Mouse (Mus musculus) neural tube, embryonic 11.5 days (tissue): ENCODE results near the gene Oser1. TPM values are rescaled to one million over a fixed set of nuclear protein-coding genes. Genes with fewer than 3 reads are reported as not detected.

ENCODE experiments used
- ATAC-seq: fragments of 200-750 bp; cut with Nextera tagmentation; 2 replicates; pipeline ENCODE4 v1.8.0; 2017; ENCODE audit warnings: moderate number of reproducible peaks, mild to moderate bottlenecking, moderate TSS enrichment, moderate library complexity; ENCODE audit not compliant: insufficient read depth, low FRiP score, low TSS enrichment
- DNase-seq: peaks from one replicate; pipeline ENCODE4 v3.0.0-alpha.2; 2015; ENCODE audit warnings: low spot score
- H3K27ac ChIP-seq: fragments of 300-500 bp; sonication (generic); 2 replicates; pipeline ENCODE4 v1.5.1; 2014; ENCODE audit warnings: low read depth, mild to moderate bottlenecking, low read length
- H3K27me3 ChIP-seq: fragments of 300-500 bp; sonication (generic); 2 replicates; pipeline ENCODE4 v1.6.1; 2014; ENCODE audit warnings: mild to moderate bottlenecking, low read length, mixed read lengths; ENCODE audit not compliant: control insufficient read depth, insufficient read depth
- H3K36me3 ChIP-seq: fragments of 300-500 bp; sonication (generic); 2 replicates; pipeline ENCODE4 v1.6.1; 2014; ENCODE audit warnings: mild to moderate bottlenecking, low read length, moderate library complexity, mixed read lengths; ENCODE audit not compliant: control insufficient read depth, insufficient read depth
- H3K4me1 ChIP-seq: fragments of 300-500 bp; sonication (generic); 2 replicates; pipeline ENCODE4 v1.6.1; 2014; ENCODE audit warnings: low read length, mixed read lengths; ENCODE audit not compliant: control insufficient read depth, insufficient read depth
- H3K4me2 ChIP-seq: fragments of 300-500 bp; sonication (generic); 2 replicates; pipeline ENCODE4 v1.6.1; 2014; ENCODE audit warnings: low read depth, mild to moderate bottlenecking, moderate library complexity
- H3K4me3 ChIP-seq: fragments of 300-500 bp; sonication (generic); 2 replicates; pipeline ENCODE4 v1.5.1; 2014; ENCODE audit warnings: low read depth, low read length
- H3K9ac ChIP-seq: fragments of 300-500 bp; sonication (generic); 2 replicates; pipeline ENCODE4 v1.6.1; 2014; ENCODE audit warnings: mild to moderate bottlenecking, low read length
- H3K9me3 ChIP-seq: fragments of 300-500 bp; sonication (generic); 2 replicates; pipeline ENCODE4 v1.6.1; 2016; ENCODE audit warnings: low read length; ENCODE audit not compliant: control insufficient read depth
- WGBS: fragments of 180-500 bp; shearing (Covaris S2); extraction: QIAGEN DNeasy Blood & Tissue Kit; methylation state at CpG from one replicate; pipeline ENCODE4 v1.1.7; 2014; 5-methylcytosine and 5-hydroxymethylcytosine counted together
- polyA plus RNA-seq: library from polyadenylated mRNA; unstranded; fragments of >200 nt; fragmentation: Nextera tagmentation; extraction: Ambion mirVana; gene quantifications from 2 replicates; pipeline ENCODE4 v1.2.1, GENCODE M21; 2014

Gene Oser1
- 85.4 and 86.7 TPM in 2 replicates for polyA plus RNA-seq

GRCm38 (mm10) chr2:163424597-163424996 is at the start of gene Oser1:
TSS of gene Oser1 (minus strand) at chr2:163424697.
- DNase-seq = no peak
- WGBS = 80% methylated on average over 6 of the region's 6 CpGs
- H3K4me1 ChIP-seq = peaks cover 5% of the 10 kb centered on the region
- no peaks in the 10 kb centered on the region for H3K36me3 ChIP-seq
- H3K4me2 ChIP-seq = no peak within 1 kb of the TSS
- no peak for ATAC-seq
- H3K9ac ChIP-seq = no peak within 1 kb of the TSS
- no peak within 1 kb of the TSS for H3K4me3 ChIP-seq
- no peak within 1 kb of the TSS for H3K27ac ChIP-seq
- H3K9me3 ChIP-seq = no peaks in the 10 kb centered on the region
- no peaks in the 10 kb centered on the region for H3K27me3 ChIP-seq

- Histone ChIP-seq H3K27me3 (no peaks in the 10 kb centered on the region), H3K4me3 (peak within 1 kb of the TSS; percentile 73), H3K27ac (no peak within 1 kb of the TSS), H3K9me3 (no peaks in the 10 kb centered on the region), H3K36me3 (no peaks in the 10 kb centered on the region), H3K4me2 (peak within 1 kb of the TSS; percentile 69), H3K4me1 (peaks cover 6% of the 10 kb centered on the region; the same call in 1 of the 2 replicates), H3K9ac (peak within 1 kb of the TSS; percentile 83)
- ATAC-seq (peak; percentile 94), DNase-seq (peak; percentile 97)
- WGBS = 0% methylated on average over 29 of the region's 30 CpGs
Measured at GRCm38 (mm10) chr2:163472466-163472851, 48.0 kb upstream of the Oser1 start, which contains the start of gene Fitm2. TSS of gene Fitm2 (minus strand) at chr2:163472629.

- no peak overlapping the region for H3K27ac ChIP-seq
Measured at GRCm38 (mm10) chr2:163471710-163472465, 47.4 kb upstream of the Oser1 start.

DNA sequence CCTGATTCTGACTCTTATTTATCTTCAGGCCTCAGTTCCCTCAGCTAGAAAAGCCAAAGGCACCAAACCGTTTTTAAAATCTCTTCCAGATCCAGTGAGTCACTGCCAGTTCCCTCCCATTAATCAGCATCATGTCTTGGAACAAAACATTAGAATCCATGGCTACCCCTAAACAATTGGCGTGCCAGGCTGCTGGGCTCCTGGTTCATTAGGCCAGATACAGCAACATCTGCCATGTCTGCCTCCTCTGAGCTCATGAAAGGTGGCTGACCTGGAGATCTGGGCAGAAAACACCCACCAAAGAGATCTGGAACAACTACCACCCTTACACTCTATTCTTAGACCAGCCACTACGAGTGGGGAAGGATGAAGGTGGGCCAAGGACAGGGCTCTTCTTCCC is 46.6 kb upstream of the Oser1 start:
- peak overlapping the region; percentile 8; the same call in 1 of the 2 replicates for H3K4me2 ChIP-seq
- peak overlapping the region; percentile 73; the same call in 1 of the 2 replicates for H3K4me3 ChIP-seq
- no peaks in the 10 kb centered on the region for H3K27me3 ChIP-seq

More at GRCm38 (mm10) chr2:163471710-163472465, 47.4 kb upstream of the Oser1 start:
- H3K4me3 ChIP-seq = peak overlapping the region; percentile 73
- H3K4me1 ChIP-seq = peaks cover 6% of the 10 kb centered on the region; the same call in 1 of the 2 replicates
- peak; percentile 75 for ATAC-seq
- no peaks in the 10 kb centered on the region for H3K27me3 ChIP-seq
- peak overlapping the region; percentile 69 for H3K4me2 ChIP-seq
- H3K36me3 ChIP-seq = no peaks in the 10 kb centered on the region
- peak overlapping the region; percentile 83 for H3K9ac ChIP-seq
- DNase-seq = no peak
- WGBS = 6% methylated on average over 36 of the region's 36 CpGs
- no peaks in the 10 kb centered on the region for H3K9me3 ChIP-seq

DNA sequence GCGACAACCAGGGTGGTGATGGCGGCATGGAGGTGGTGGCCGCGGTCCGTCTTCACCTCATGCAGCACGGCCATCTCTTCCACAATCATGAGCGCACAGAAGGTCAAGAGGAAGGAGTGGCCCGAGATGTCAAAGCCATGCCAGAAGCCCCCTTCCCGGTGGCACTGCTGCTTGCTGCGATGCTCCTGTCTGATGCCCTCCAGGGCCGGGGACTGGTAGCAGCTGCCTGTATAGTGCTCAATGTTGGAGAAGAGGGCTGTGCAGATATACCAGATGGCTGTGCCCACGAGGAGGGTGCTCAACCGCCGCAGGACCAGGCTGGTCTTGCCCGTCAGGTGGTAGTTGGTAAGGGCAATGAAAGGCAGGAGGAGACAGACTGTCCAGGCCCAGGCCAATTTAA is 45.2 kb upstream of the Oser1 start:
- no peak for ATAC-seq
- 94% methylated on average over 15 of the region's 15 CpGs for WGBS
- H3K4me2 ChIP-seq = no peak overlapping the region

More for the DNA sequence above, 46.6 kb upstream of the Oser1 start:
- H3K27ac ChIP-seq = no peak overlapping the region
- H3K4me1 ChIP-seq = peaks cover 6% of the 10 kb centered on the region; the same call in 1 of the 2 replicates
- ATAC-seq = no peak
- no peak for DNase-seq
- H3K9me3 ChIP-seq = no peaks in the 10 kb centered on the region
- WGBS = 72% methylated on average over 3 of the region's 3 CpGs
- no peak overlapping the region for H3K9ac ChIP-seq
- no peaks in the 10 kb centered on the region for H3K36me3 ChIP-seq

GRCm38 (mm10) chr2:163468866-163469265 is 44.4 kb upstream of the Oser1 start:
- DNase-seq (no peak), ATAC-seq (no peak)
- H3K4me3 ChIP-seq = no peak overlapping the region
- WGBS = 91% methylated on average over 6 of the region's 6 CpGs
- H3K9ac ChIP-seq = no peak overlapping the region
- H3K27me3 ChIP-seq = no peaks in the 10 kb centered on the region
- H3K9me3 ChIP-seq = no peaks in the 10 kb centered on the region
- H3K27ac ChIP-seq = no peak overlapping the region
- H3K4me1 ChIP-seq = peaks cover 6% of the 10 kb centered on the region; the same call in 1 of the 2 replicates
- no peaks in the 10 kb centered on the region for H3K36me3 ChIP-seq
- no peak overlapping the region for H3K4me2 ChIP-seq

More for the DNA sequence above, 45.2 kb upstream of the Oser1 start:
- peaks cover 6% of the 10 kb centered on the region; the same call in 1 of the 2 replicates for H3K4me1 ChIP-seq
- no peak overlapping the region for H3K9ac ChIP-seq
- H3K36me3 ChIP-seq = no peaks in the 10 kb centered on the region
- DNase-seq = no peak
- no peak overlapping the region for H3K27ac ChIP-seq
- H3K9me3 ChIP-seq = no peaks in the 10 kb centered on the region
- H3K27me3 ChIP-seq = no peaks in the 10 kb centered on the region
- H3K4me3 ChIP-seq = no peak overlapping the region

DNA sequence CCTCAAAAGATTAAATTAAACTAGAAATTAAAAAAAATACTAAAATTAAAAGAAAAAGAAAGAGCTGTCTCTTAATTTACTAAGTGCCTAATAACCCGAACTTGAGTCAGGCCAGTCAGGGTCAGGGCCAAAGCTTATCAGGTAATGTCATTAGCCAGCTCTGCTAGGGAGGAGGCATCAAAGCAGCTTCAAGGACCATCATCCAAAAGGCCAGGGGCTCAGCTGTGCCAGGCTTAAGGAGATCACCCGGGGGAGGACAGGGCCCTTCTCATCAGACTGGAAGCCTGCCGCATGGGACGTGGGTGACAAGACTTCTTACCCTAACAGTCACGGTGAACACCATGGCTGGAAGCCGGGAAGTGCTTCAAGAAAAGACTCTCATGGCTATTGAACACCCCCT is 43.1 kb upstream of the Oser1 start:
- no peak overlapping the region for H3K4me2 ChIP-seq
- DNase-seq = no peak
- H3K27ac ChIP-seq = no peak overlapping the region
- H3K4me1 ChIP-seq = peaks cover 6% of the 10 kb centered on the region; the same call in 1 of the 2 replicates
- WGBS = 90% methylated on average over 6 of the region's 6 CpGs
- H3K9me3 ChIP-seq = no peaks in the 10 kb centered on the region
- no peaks in the 10 kb centered on the region for H3K27me3 ChIP-seq
- no peak for ATAC-seq
- no peak overlapping the region for H3K9ac ChIP-seq
- H3K4me3 ChIP-seq = no peak overlapping the region
- H3K36me3 ChIP-seq = no peaks in the 10 kb centered on the region

DNA sequence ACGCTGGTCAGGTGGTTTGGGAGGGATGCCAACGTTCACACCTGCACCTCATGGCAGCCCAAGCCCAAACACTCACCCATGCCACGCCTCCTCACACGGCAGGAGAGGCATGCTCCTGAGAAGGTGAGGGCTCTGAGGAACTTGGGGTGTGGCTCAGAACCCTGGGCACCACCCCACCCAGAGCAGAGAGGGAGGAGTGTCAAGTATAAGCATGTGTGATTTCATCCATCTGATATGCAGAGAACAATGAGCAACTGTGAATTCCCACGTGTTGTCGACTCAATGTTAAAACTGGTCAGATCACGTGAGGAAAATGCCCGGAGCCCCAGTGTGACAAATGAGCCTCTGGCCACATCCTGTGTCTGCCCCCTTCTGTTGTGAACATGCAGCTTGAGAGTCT is 42.3 kb upstream of the Oser1 start:
- Histone ChIP-seq H3K27me3 (no peaks in the 10 kb centered on the region), H3K4me1 (peaks cover 5% of the 10 kb centered on the region; the same call in 1 of the 2 replicates), H3K9me3 (no peaks in the 10 kb centered on the region), H3K9ac (no peak overlapping the region), H3K27ac (no peak overlapping the region), H3K4me2 (no peak overlapping the region), H3K4me3 (no peak overlapping the region), H3K36me3 (no peaks in the 10 kb centered on the region)
- ATAC-seq = no peak
- DNase-seq = no peak
- WGBS = 83% methylated on average over 8 of the region's 8 CpGs

DNA sequence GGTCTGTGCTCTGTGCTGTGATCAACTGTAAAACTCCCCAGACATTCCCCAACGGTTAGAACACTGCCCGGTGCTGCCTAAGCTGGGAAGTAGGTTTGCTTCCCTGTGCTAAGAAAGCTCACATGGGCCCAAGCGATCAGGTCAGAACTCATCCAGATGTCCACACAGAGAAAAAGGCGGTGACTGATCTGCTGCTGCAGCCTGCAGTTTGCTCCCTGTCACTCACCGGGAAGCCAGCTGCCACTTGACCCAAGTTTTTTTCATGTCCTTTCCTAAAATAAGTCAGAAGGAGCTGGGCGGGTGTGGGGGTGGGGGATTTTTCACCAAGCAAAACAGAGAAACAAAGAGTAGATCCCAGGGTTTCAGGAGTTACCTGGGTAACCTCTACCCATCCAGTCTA is 40.1 kb upstream of the Oser1 start:
- H3K4me2 ChIP-seq = no peak overlapping the region
- H3K9me3 ChIP-seq = no peaks in the 10 kb centered on the region
- no peaks in the 10 kb centered on the region for H3K4me1 ChIP-seq
- H3K27ac ChIP-seq = no peak overlapping the region
- H3K9ac ChIP-seq = no peak overlapping the region
- H3K27me3 ChIP-seq = no peaks in the 10 kb centered on the region
- DNase-seq (no peak), ATAC-seq (no peak)
- no peak overlapping the region for H3K4me3 ChIP-seq
- WGBS = 71% methylated on average over 6 of the region's 6 CpGs
- no peaks in the 10 kb centered on the region for H3K36me3 ChIP-seq
